Mouse (Mus musculus) liver, embryonic 14.5 days (tissue): ENCODE data around the gene Irf2. TPM values are rescaled to one million over a fixed set of nuclear protein-coding genes. Genes with fewer than 3 reads are reported as not detected.

Experiments
- ATAC-seq: fragments of 200-750 bp; cut with Nextera tagmentation; 2 replicates; pipeline ENCODE4 v1.8.0; 2017; ENCODE audit warnings: moderate number of reproducible peaks, mild to moderate bottlenecking, moderate library complexity; ENCODE audit not compliant: insufficient read depth
- DNase-seq, 3 experiments: peaks; one replicate each; pipeline ENCODE4 v3.0.0-alpha.2; 2012 to 2013; ENCODE audit warnings: low read depth in 3 of 3, low spot score in 3 of 3
- H3K27ac ChIP-seq: fragments of 300-500 bp; sonication (generic); 2 replicates; pipeline ENCODE4 v1.5.1; 2014; ENCODE audit warnings: moderate library complexity, mild to moderate bottlenecking, control low read depth, inconsistent platforms
- H3K27me3 ChIP-seq: fragments of 300-500 bp; sonication (generic); 2 replicates; pipeline ENCODE4 v1.6.1; 2014; ENCODE audit warnings: mild to moderate bottlenecking, low read length, moderate library complexity; ENCODE audit not compliant: control insufficient read depth, insufficient read depth
- H3K36me3 ChIP-seq: fragments of 300-500 bp; sonication (generic); replicated peaks from 2 replicates; pipeline ENCODE4 v1.6.1; 2014; ENCODE audit warnings: low read depth; ENCODE audit not compliant: control insufficient read depth, insufficient read depth
- H3K4me1 ChIP-seq, 2 experiments: fragments of 200-500 bp in 1 of 2; fragments of 300-500 bp in 1 of 2; sonication (generic) in 1 of 2; replicated peaks; 2 replicates each; pipeline ENCODE4 v1.6.1; 2012 to 2014; ENCODE audit warnings: antibody characterized with exemption in 1 of 2, inconsistent platforms in 1 of 2, low read length in 1 of 2; ENCODE audit not compliant: control insufficient read depth in 2 of 2, insufficient read depth in 2 of 2
- H3K4me2 ChIP-seq: fragments of 300-500 bp; sonication (generic); 2 replicates; pipeline ENCODE4 v1.6.1; 2014; ENCODE audit warnings: low read depth, mild to moderate bottlenecking, control low read depth, moderate library complexity
- H3K4me3 ChIP-seq, 2 experiments: fragments of 200-500 bp in 1 of 2; fragments of 300-500 bp in 1 of 2; sonication (generic) in 1 of 2; 2 replicates each; pipeline ENCODE4 v1.5.1; 2012 to 2014; ENCODE audit warnings: low read depth in 2 of 2, low read length in 2 of 2, mild to moderate bottlenecking in 2 of 2, control low read depth in 1 of 2, inconsistent platforms in 1 of 2, moderate library complexity in 1 of 2; ENCODE audit not compliant: insufficient read depth in 1 of 2
- H3K9ac ChIP-seq: fragments of 300-500 bp; sonication (generic); replicated peaks from 2 replicates; pipeline ENCODE4 v1.6.1; 2014; ENCODE audit warnings: mild to moderate bottlenecking, control low read depth, moderate library complexity
- H3K9me3 ChIP-seq: fragments of 300-500 bp; sonication (generic); 2 replicates; pipeline ENCODE4 v1.6.1; 2016; ENCODE audit warnings: low read length, mixed read lengths; ENCODE audit not compliant: control insufficient read depth
- CTCF ChIP-seq: IDR thresholded peaks from 2 replicates; pipeline ENCODE4 v1.5.1; 2016; ENCODE audit warnings: antibody characterized with exemption, low read depth, control low read depth
- EP300 ChIP-seq: IDR thresholded peaks from 2 replicates; pipeline ENCODE4 v1.6.1; 2016; ENCODE audit warnings: antibody characterized with exemption, low read depth
- WGBS: fragments of 180-500 bp; shearing (Covaris S2); extraction: QIAGEN DNeasy Blood & Tissue Kit; methylation state at CpG from one replicate; pipeline ENCODE4 v1.1.7; 2014; ENCODE audit not compliant: insufficient replicate concordance; 5-methylcytosine and 5-hydroxymethylcytosine counted together
- polyA plus RNA-seq, 2 experiments: library from polyadenylated mRNA; depleted of rRNA in 1 of 2; stranded (reverse) in 1 of 2; unstranded in 1 of 2; fragments of >200 nt; fragmentation: Nextera tagmentation in 1 of 2; extraction: Ambion mirVana in 1 of 2; gene quantifications; 2 replicates each; pipeline versions ENCODE4 v1.2.1 to v1.2.3; 2012 to 2014

The Irf2 gene
- polyA plus RNA-seq, 2 experiments: 5.8 to 11.8 TPM

GRCm38 (mm10) chr8:46799706-46800105, 60.2 kb downstream of the Irf2 start:
- H3K27ac ChIP-seq: no peak overlapping the region
- TF ChIP-seq CTCF (no peak), EP300 (no peak)
- H3K36me3 ChIP-seq: no peaks in the 10 kb centered on the region; the same call in none of the 2 replicates
- DNase-seq (no peak), ATAC-seq (no peak)
- no peaks in the 10 kb centered on the region for H3K27me3 ChIP-seq
- peaks cover 4 to 6% of the 10 kb centered on the region in 2 experiments; a peak in 2 of 4 replicates for H3K4me1 ChIP-seq
- WGBS: 39% methylated on average over 2 of the region's 2 CpGs
- no peak overlapping the region for H3K9ac ChIP-seq
- H3K4me2 ChIP-seq: no peak overlapping the region
- no peak overlapping the region for H3K4me3 ChIP-seq
- no peaks in the 10 kb centered on the region for H3K9me3 ChIP-seq

DNA sequence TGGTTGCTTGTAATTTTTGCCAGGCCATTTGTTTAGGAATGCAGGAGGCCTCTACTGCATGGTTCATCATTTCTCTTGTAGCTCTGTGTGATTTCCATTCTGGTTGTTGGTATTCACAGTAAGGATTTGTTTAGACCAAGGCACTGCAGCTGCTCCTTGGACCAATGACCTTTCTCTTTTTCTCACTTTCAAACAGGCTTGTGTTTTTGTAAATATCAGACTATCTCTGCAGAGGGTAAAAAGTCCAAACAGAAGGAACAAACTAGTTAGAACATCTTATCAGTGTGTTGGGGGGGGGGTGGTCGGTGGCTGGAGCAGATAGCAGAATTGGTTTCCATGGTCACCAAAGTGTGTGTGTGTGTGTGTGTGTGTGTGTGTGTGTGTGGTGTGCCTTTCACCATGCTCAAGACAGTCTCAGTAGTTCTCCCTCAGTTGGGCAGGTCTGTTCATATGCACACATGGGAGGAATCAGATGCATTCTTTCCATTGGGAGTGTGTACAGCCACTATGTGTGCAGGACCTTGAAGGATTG, 61.7 kb downstream of the Irf2 start:
- Histone ChIP-seq H3K4me3 (no peak overlapping the region), H3K27me3 (no peaks in the 10 kb centered on the region), H3K9ac (no peak overlapping the region), H3K27ac (no peak overlapping the region), H3K4me2 (no peak overlapping the region), H3K36me3 (peaks cover 1% of the 10 kb centered on the region), H3K4me1 (peaks cover 4 to 6% of the 10 kb centered on the region in 2 experiments; a peak in 2 of 4 replicates), H3K9me3 (no peaks in the 10 kb centered on the region)
- DNase-seq: no peak
- 9% methylated on average over 1 of the region's 1 CpGs for WGBS
- ATAC-seq: no peak
- TF ChIP-seq EP300: 0 out of 2 replicates have a peak, but pooled peaks have one; percentile 14
- TF ChIP-seq CTCF: no peak

- WGBS: 49% methylated on average over 2 of the region's 2 CpGs
- ATAC-seq: no peak
Measured at GRCm38 (mm10) chr8:46802009-46802408, 62.5 kb downstream of the Irf2 start.

DNA sequence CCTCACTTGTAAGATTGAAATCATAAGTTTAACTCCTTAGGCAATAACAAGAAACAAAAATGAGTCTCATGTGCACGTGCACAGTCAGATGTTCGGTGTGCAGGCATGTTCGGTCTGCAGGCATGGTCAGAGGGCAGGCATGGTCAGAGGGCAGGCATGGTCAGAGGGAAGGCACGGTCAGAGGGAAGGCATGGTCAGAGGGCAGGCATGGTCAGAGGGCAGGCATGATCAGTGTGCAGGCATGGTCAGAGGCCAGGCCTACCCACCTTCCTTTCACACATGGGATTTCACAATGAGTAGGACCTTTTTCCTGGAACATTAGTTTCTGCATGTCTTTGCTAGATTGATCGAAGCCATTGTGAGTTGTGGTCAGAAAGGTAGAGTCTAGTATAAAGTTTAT, 65.2 kb downstream of the Irf2 start:
- 81% methylated on average over 5 of the region's 5 CpGs for whole genome bisulfite sequencing
- Histone ChIP-seq H3K4me3 (no peak overlapping the region), H3K27ac (no peak overlapping the region), H3K4me2 (no peak overlapping the region), H3K36me3 (peaks cover 6% of the 10 kb centered on the region; the same call in 1 of the 2 replicates), H3K27me3 (no peaks in the 10 kb centered on the region), H3K4me1 (peaks cover 4 to 6% of the 10 kb centered on the region in 2 experiments; a peak in 2 of 4 replicates), H3K9me3 (no peaks in the 10 kb centered on the region), H3K9ac (no peak overlapping the region)
- no peak for TF ChIP-seq EP300
- TF ChIP-seq CTCF: no peak
- ATAC-seq (no peak), DNase-seq (no peak)

More at GRCm38 (mm10) chr8:46802009-46802408, 62.5 kb downstream of the Irf2 start:
- Histone ChIP-seq H3K4me2 (no peak overlapping the region), H3K4me1 (peaks cover 4 to 6% of the 10 kb centered on the region in 2 experiments; a peak in 2 of 4 replicates), H3K27ac (no peak overlapping the region), H3K27me3 (no peaks in the 10 kb centered on the region), H3K36me3 (peaks cover 3% of the 10 kb centered on the region), H3K9ac (no peak overlapping the region), H3K9me3 (no peaks in the 10 kb centered on the region), H3K4me3 (no peak overlapping the region)
- DNase-seq: no peak
- TF ChIP-seq CTCF: no peak
- TF ChIP-seq EP300: no peak

- no peak for ATAC-seq
- no peak for TF ChIP-seq EP300
- no peak for TF ChIP-seq CTCF
- no peak for DNase-seq
- 68% methylated on average over 11 of the region's 11 CpGs for whole genome bisulfite sequencing
- Histone ChIP-seq H3K9ac (no peak overlapping the region), H3K27ac (no peak overlapping the region), H3K4me2 (no peak overlapping the region), H3K4me1 (peaks cover 7 to 13% of the 10 kb centered on the region in 2 experiments), H3K9me3 (no peaks in the 10 kb centered on the region), H3K27me3 (no peaks in the 10 kb centered on the region), H3K4me3 (no peak overlapping the region), H3K36me3 (peaks cover 5% of the 10 kb centered on the region; the same call in 1 of the 2 replicates)
Measured at GRCm38 (mm10) chr8:46811021-46811622, 71.6 kb downstream of the Irf2 start.
